Mouse (Mus musculus) brain, embryonic 14.5 days (tissue): Measurements from ENCODE around the gene Ralbp1.

Experiments
- CTCF ChIP-seq: fragments of 200-500 bp; IDR thresholded peaks from 2 replicates; pipeline ENCODE4 v1.5.1; 2012; ENCODE audit warnings: inconsistent platforms, mild to moderate bottlenecking, moderate library complexity, borderline replicate concordance; ENCODE audit not compliant: insufficient read depth, insufficient read length; ENCODE audit errors: extremely low read depth
- POLR2A ChIP-seq: fragments of 200-500 bp; IDR thresholded peaks from 2 replicates; pipeline ENCODE4 v1.6.1; 2012; ENCODE audit warnings: mild to moderate bottlenecking, inconsistent platforms, borderline replicate concordance; ENCODE audit not compliant: poor library complexity, insufficient read depth, insufficient read length, severe bottlenecking; ENCODE audit errors: extremely low read depth

DNA sequence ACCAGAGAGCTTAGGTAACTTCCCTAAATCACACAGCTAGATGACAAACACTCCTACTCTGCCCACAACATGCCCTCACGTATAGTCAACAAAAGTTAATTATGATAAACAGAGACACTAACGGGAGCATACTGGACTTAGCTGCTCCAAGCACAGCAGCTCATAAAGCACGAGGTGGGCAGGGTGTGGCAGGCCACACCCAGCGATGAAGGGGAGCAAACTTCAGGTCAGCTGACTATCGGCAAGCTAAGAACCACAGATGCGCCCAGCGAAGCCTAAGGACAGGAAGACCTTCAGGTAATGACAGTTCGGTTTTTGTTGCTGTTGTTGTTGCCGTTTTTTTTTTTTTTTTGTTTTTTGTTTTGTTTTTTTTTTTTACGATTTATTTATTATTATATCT is 15.9 kb downstream of the Ralbp1 start:
- TF ChIP-seq CTCF (no peak), POLR2A (no peak)
